Mouse (Mus musculus) cerebellum, adult 2 months (tissue): ENCODE measurements at regions not wholly inside any gene's neighbourhood (a gene's known extent, or its start where the extent isn't known, plus 50 kb on each side); places are given as distances from the start of the nearest gene placed in this dataset.

Experiments
- DNase-seq, 2 experiments: peaks; one replicate each; pipeline ENCODE4 v3.0.0; 2021
- H3K27ac ChIP-seq: fragments of 200-500 bp; 2 replicates; pipeline ENCODE4 v1.5.1; 2012; ENCODE audit warnings: low read length, control low read depth, inconsistent platforms; ENCODE audit not compliant: insufficient read depth
- H3K27me3 ChIP-seq: fragments of 200-500 bp; 2 replicates; pipeline ENCODE4 v1.6.1; 2012; ENCODE audit warnings: inconsistent platforms, mild to moderate bottlenecking, low read length, moderate library complexity; ENCODE audit not compliant: control insufficient read depth, insufficient read depth
- H3K4me1 ChIP-seq: fragments of 200-500 bp; 2 replicates; pipeline ENCODE4 v1.6.1; 2011; ENCODE audit warnings: low read length; ENCODE audit not compliant: control insufficient read depth, insufficient read depth
- H3K4me3 ChIP-seq: fragments of 200-500 bp; replicated peaks from 2 replicates; pipeline ENCODE3; 2011; ENCODE audit warnings: mild to moderate bottlenecking, low read depth, low read length, control low read depth; ENCODE audit not compliant: insufficient read depth
- CTCF ChIP-seq: fragments of 200-500 bp; IDR thresholded peaks from 2 replicates; pipeline ENCODE4 v1.5.1; 2011; ENCODE audit warnings: low read depth, mild to moderate bottlenecking, control low read depth, low read length, moderate library complexity, borderline replicate concordance; ENCODE audit not compliant: insufficient read depth
- POLR2A ChIP-seq: fragments of 200-500 bp; IDR thresholded peaks from 2 replicates; pipeline ENCODE4 v1.6.1; 2011; ENCODE audit warnings: low read length, control low read depth, borderline replicate concordance; ENCODE audit not compliant: insufficient read depth
- WGBS: fragments of 180-500 bp; shearing (Covaris S2); methylation state at CpG from one replicate; pipeline ENCODE4 v1.1.7; 2018; 5-methylcytosine and 5-hydroxymethylcytosine counted together

DNA sequence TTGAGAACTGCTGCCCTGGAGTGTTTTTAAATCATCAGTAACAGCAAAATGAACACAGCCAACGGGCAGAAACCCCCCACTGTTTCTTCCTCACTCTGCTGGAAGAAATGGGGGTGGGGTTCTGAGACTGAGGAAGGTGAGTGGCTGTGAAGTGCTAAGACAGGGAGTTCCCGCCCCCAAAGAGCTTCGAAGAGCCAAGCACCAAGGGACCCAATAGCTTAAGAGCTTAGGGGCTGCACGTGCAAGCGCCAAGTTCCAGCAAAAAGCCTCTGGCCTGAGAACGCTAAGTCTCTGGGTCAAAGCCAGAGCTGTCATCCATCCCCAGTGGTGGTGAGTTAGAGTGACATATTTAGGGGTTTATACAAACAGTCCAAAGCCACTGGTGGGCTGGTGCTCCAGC lies 55.1 kb upstream of the Pcbd1 start:
- DNase-seq, result no peak
- WGBS, result 33% methylated on average over 6 of the region's 6 CpGs
- Histone ChIP-seq H3K27ac (no peak overlapping the region), H3K4me3 (no peak overlapping the region), H3K27me3 (no peaks in the 10 kb centered on the region), H3K4me1 (no peaks in the 10 kb centered on the region)
- TF ChIP-seq POLR2A (no peak), CTCF (no peak)

DNA sequence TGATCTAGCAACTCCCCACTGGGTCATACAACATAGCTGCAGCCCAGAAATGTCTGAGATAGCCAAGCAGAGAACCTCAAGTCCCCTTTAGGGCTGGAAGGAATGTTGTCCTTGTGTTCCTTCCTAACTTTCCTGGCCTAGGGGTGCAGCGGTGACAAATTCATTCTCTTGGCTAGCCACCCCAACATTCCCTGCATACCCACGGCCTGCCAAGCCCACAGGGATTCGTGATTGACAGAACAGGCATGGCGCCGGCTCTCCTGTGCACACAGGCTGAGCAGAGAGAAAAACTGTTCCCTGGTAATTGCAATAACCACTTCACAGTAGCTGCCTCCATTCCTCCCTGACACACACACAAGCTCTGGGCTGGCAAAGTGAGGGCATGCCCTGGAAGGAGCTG lies 60.5 kb upstream of the Pcbd1 start:
- Histone ChIP-seq H3K27ac (no peak overlapping the region), H3K27me3 (no peaks in the 10 kb centered on the region), H3K4me1 (no peaks in the 10 kb centered on the region; the same call in 1 of the 2 replicates), H3K4me3 (no peak overlapping the region)
- DNase-seq, result peak; percentile 21 to 30
- WGBS, result 61% methylated on average over 5 of the region's 5 CpGs
- TF ChIP-seq CTCF, result no peak
- TF ChIP-seq POLR2A, result no peak

DNA sequence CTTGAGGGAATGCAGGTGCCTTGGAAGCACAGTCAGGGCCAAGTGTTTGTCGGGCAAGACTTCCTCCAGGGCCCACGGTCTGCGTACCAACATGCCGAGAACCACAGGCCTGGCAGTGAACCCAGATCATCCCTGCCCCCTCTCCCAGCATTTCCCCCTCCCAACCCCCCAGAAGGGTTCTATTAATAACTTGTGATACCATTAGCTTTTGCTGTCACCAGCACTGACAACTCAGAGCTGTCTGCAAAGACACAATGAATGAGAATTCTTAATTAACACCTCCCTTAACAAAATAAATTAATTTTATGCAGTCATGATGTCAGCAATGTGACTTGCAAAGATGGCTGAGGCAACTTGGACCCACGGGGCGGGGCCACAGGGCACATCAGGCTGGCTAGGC lies 61.9 kb upstream of the Pcbd1 start:
- DNase-seq, result no peak
- no peak overlapping the region for H3K27ac ChIP-seq
- no peaks in the 10 kb centered on the region; the same call in 1 of the 2 replicates for H3K4me1 ChIP-seq
- no peaks in the 10 kb centered on the region for H3K27me3 ChIP-seq
- 69% methylated on average over 6 of the region's 6 CpGs for WGBS
- no peak overlapping the region for H3K4me3 ChIP-seq
- no peak for TF ChIP-seq CTCF
- no peak for TF ChIP-seq POLR2A

DNA sequence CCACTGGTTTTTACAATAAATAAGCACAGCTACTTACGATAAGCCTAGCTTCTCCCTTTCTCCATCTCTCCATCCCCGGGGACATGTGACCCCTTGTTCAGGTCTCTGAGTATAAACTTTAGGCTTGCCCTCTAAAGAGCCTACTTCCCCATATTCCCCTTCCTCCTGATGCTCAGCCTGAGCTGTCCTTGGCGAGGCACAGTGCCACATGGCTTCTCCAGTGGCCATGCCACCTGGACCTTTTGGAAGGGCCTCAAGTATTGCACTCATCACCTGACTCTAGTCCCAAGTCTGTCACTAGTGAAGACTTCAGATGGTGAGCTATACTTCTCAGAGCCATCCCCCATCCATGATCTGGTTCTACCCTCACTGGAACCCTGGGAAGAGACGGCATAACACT lies 64.1 kb upstream of the Pcbd1 start:
- Histone ChIP-seq H3K4me3 (no peak overlapping the region), H3K27ac (no peak overlapping the region), H3K4me1 (no peaks in the 10 kb centered on the region; the same call in 1 of the 2 replicates), H3K27me3 (no peaks in the 10 kb centered on the region)
- DNase-seq, result peak; percentile 31 to 63
- TF ChIP-seq POLR2A, result no peak
- no peak for TF ChIP-seq CTCF
- 73% methylated on average over 4 of the region's 4 CpGs for WGBS

DNA sequence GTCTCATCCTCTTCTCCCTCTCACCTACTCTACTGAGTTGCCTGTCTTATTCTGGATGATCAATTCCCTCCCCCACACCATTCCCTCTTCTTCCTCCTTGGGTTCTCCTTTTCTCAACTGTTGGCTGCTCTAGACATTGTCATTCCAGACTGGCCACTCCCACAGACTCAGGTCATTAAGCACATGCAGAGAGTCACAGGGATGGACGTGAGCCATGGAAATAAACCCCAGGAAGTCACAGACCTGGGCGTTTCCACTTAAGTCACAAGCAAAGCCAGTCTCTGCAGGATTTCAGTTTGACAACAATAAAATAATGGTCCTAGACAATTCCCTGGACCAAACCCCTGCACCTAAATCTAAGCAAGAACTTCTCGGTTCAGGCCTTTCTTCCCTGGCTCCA lies 65.0 kb upstream of the Pcbd1 start:
- TF ChIP-seq CTCF (no peak), POLR2A (no peak)
- Histone ChIP-seq H3K27ac (no peak overlapping the region), H3K4me3 (no peak overlapping the region), H3K27me3 (no peaks in the 10 kb centered on the region), H3K4me1 (no peaks in the 10 kb centered on the region; the same call in 1 of the 2 replicates)
- 51% methylated on average over 3 of the region's 3 CpGs for WGBS
- no peak for DNase-seq

DNA sequence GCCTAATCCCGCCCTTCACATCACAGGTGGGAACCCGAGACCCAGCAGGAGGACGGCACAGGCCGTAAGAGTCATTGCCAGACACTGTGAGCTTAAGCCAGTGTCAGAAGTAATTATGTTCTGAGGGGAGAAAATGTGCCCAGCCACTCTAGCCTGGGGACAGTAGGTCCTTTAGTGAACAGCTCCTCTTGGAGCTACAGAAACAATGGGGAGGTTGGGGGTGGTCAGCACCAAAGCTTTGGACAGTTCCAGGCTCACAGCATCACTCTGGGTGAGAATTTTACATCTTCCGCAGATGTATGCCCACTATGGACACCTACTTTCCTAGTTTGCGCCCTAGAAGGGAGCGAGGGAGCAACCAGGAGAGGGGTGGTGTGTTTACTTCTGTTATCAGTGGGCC lies 65.7 kb upstream of the Pcbd1 start:
- Histone ChIP-seq H3K27ac (no peak overlapping the region), H3K4me3 (no peak overlapping the region), H3K4me1 (no peaks in the 10 kb centered on the region; the same call in 1 of the 2 replicates), H3K27me3 (no peaks in the 10 kb centered on the region)
- TF ChIP-seq POLR2A (no peak), CTCF (no peak)
- WGBS, result 76% methylated on average over 7 of the region's 7 CpGs
- DNase-seq, result no peak

DNA sequence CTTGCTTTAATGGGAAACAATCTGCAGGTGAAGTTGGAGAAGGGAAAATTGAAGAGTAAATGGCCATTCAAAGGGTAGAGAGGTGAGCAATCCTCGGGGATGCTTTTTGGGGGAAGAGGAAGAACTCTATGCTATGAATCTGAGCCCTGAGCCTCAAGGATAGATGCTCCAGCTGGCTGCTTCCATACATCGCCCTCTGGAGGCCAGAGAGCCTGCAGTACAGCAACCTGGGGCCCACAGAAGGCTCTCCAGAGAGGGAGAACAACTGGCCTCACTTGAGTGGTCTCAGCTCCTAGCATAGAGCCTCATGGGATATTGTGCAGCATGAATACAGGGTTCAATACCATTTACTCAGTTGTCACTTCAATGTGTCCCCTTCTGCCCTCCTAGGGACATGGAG lies 69.6 kb upstream of the Pcbd1 start:
- TF ChIP-seq POLR2A (no peak), CTCF (peak; percentile 26; the same call in 1 of the 2 replicates)
- no peak overlapping the region for H3K27ac ChIP-seq
- no peaks in the 10 kb centered on the region for H3K27me3 ChIP-seq
- H3K4me3 ChIP-seq, result no peak overlapping the region
- H3K4me1 ChIP-seq, result no peaks in the 10 kb centered on the region
- no peak for DNase-seq
- 29% methylated on average over 2 of the region's 2 CpGs for WGBS

DNA sequence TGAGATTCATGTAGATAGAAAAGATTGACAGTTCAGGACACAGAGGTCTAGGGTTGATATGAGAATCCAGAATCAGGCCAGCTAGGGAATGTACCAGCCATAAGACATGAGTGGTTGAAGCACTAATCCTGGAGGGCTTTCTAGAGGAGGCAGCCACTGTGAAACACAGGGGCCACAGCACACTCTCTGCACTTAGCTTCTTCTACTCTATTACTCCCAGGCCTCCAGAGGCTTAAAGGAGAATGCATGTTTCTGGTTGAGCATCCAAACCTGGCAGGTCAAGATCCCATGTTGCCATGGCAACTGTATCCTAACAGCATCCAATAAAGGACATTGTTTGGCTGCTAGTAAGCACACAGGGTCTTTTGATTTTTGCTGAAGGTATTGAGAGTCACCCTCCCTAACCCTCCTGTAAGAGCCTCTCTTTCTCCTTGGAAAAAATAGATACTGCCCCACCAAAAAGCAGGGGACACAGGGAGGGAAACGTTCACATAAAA lies 76.9 kb upstream of the Pcbd1 start:
- WGBS, result 61% methylated on average over 1 of the region's 1 CpGs
- Histone ChIP-seq H3K27ac (no peak overlapping the region), H3K4me3 (no peak overlapping the region), H3K27me3 (no peaks in the 10 kb centered on the region), H3K4me1 (no peaks in the 10 kb centered on the region)
- TF ChIP-seq POLR2A, result no peak
- TF ChIP-seq CTCF, result no peak
- no peak for DNase-seq

DNA sequence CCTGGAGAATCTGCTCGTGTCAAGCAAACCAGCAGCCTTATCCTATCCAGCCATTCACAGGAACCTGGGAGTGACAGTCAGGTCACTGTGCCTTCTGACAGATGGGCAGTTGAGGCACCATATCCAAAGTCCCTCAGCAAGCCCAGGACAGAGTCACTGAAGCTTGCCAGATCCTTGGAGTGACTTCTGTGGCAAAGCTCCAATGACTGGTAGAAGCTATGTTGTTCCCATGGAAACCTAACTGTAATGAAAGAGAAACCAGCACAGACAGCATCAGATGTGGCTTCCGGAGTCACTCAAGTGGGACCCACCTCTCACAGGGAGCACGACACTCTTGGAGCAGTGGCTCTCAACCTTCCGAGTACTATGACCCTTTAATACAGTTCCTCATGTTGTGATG lies 78.4 kb upstream of the Pcbd1 start:
- no peak overlapping the region for H3K27ac ChIP-seq
- no peaks in the 10 kb centered on the region for H3K4me1 ChIP-seq
- H3K27me3 ChIP-seq, result no peaks in the 10 kb centered on the region
- 40% methylated on average over 4 of the region's 4 CpGs for WGBS
- no peak for DNase-seq
- TF ChIP-seq CTCF, result no peak
- H3K4me3 ChIP-seq, result no peak overlapping the region
